Comparison of ENCODE assay signal across 21 mouse cellular contexts in the genomic region with DNA sequence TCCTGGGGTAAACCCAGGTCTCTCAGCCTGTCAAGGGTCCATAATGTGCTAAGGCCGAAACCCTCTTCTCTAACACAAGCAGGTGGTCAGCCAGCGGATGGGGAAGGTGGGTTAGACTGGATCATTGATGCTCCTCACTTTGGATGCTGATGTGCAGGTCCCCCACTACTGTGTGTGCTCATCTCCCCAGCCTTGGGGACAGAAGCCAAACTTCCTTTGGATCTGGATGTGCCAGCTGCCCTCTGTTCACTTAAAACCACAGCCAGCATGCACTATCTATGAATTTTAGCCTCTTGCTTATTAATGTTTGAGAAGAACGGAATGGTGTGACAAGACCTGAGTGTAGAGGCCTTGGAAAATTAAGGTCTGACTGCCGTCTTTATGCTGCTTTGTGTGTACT.
A peak's percentile ranks its signal among the peaks of the same experiment; 100 is the strongest.
DNase-seq lines count a peak whose midpoint lies in the region; ATAC-seq lines count a peak whose summit lies in the region.
"Had no signal": no experiment of that assay in that cellular context is flagged by ENCODE, and none has a peak within 500 bp of the region (broad histone marks: within the 10 kb centered on the region; RNA-seq: fewer than 3 reads in every experiment).

No protein-coding gene starts in this region.

- no peaks in the 10 kb centered on the region for H3K9me3 ChIP-seq in midbrain, embryonic 11.5 days (ENCODE audit: control insufficient read depth, low read length)
- H3K9me3 ChIP-seq in midbrain, embryonic 13.5 days, result no peaks in the 10 kb centered on the region
- H3K9me3 ChIP-seq: embryonic facial prominence, embryonic 12.5 days; forebrain, embryonic 13.5 days; forebrain, embryonic 15.5 days had no signal

- H3K9ac ChIP-seq in midbrain, embryonic 11.5 days (ENCODE audit: low read length), result no peak overlapping the region
- H3K9ac ChIP-seq in midbrain, embryonic 13.5 days (replicated peaks), result no peak overlapping the region
- H3K9ac ChIP-seq: embryonic facial prominence, embryonic 12.5 days; forebrain, embryonic 13.5 days; forebrain, embryonic 15.5 days; forebrain, postnatal 0 days had no signal

- peak; percentile 69 to 72 for DNase-seq in adrenal gland, adult (ENCODE audit: inconsistent age in 2 of 2, low spot score in 1 of 2)
- DNase-seq in adrenal gland, postnatal 4 days (ENCODE audit: low spot score in 2 of 2), result no peak
- DNase-seq in adrenal gland, postnatal 14 days, result peak; percentile 42
- no peak for DNase-seq in adrenal gland, postnatal 25 days
- peak; percentile 17 for DNase-seq in midbrain, embryonic 11.5 days (ENCODE audit: low spot score, missing footprints)
- DNase-seq: B cell, adult 2 months; cerebellum, adult 11-12 months; cerebellum, adult 2 months; cerebellum, adult 9-10 months; cerebellum, postnatal 10 days; cerebellum, postnatal 25 days; forebrain, postnatal 0 days had no signal

- H3K4me1 ChIP-seq in midbrain, embryonic 11.5 days (ENCODE audit: control insufficient read depth, insufficient read depth, low read length), result no peaks in the 10 kb centered on the region
- no peaks in the 10 kb centered on the region for H3K4me1 ChIP-seq in midbrain, embryonic 13.5 days (replicated peaks)
- H3K4me1 ChIP-seq: embryonic facial prominence, embryonic 12.5 days; forebrain, embryonic 13.5 days; forebrain, embryonic 15.5 days had no signal

- no peak overlapping the region for H3K4me3 ChIP-seq in midbrain, embryonic 11.5 days (ENCODE audit: low read depth, low read length)
- H3K4me3 ChIP-seq in midbrain, embryonic 13.5 days (replicated peaks), result no peak overlapping the region
- H3K4me3 ChIP-seq: embryonic facial prominence, embryonic 10.5 days; embryonic facial prominence, embryonic 12.5 days; forebrain, embryonic 13.5 days; forebrain, embryonic 15.5 days had no signal

- no peak overlapping the region for H3K4me2 ChIP-seq in midbrain, embryonic 11.5 days
- no peak overlapping the region for H3K4me2 ChIP-seq in midbrain, embryonic 13.5 days (replicated peaks)
- H3K4me2 ChIP-seq: embryonic facial prominence, embryonic 12.5 days; forebrain, embryonic 13.5 days; forebrain, embryonic 15.5 days had no signal

- H3K27ac ChIP-seq in midbrain, embryonic 11.5 days (ENCODE audit: low read depth, low read length), result no peak overlapping the region
- no peak overlapping the region for H3K27ac ChIP-seq in midbrain, embryonic 13.5 days
- H3K27ac ChIP-seq: embryonic facial prominence, embryonic 10.5 days; embryonic facial prominence, embryonic 12.5 days; forebrain, embryonic 13.5 days; forebrain, embryonic 15.5 days had no signal

- H3K36me3 ChIP-seq in midbrain, embryonic 11.5 days (ENCODE audit: control insufficient read depth, insufficient read depth, low read length), result no peaks in the 10 kb centered on the region
- H3K36me3 ChIP-seq in midbrain, embryonic 13.5 days, result no peaks in the 10 kb centered on the region
- H3K36me3 ChIP-seq: embryonic facial prominence, embryonic 10.5 days; embryonic facial prominence, embryonic 12.5 days; forebrain, embryonic 15.5 days; G1E had no signal

- no peak for ATAC-seq in midbrain, embryonic 11.5 days (ENCODE audit: low FRiP score)
- no peak for ATAC-seq in midbrain, embryonic 13.5 days
- ATAC-seq: activated CD4-positive, CD25-positive, alpha-beta regulatory T cell, adult 4 months; CD4-positive, CD25-positive, alpha-beta regulatory T cell, adult 4 months; forebrain, embryonic 13.5 days; forebrain, embryonic 15.5 days; forebrain, postnatal 0 days; Patski had no signal

- H3K27me3 ChIP-seq in midbrain, embryonic 11.5 days (ENCODE audit: control insufficient read depth, insufficient read depth, low read length), result no peaks in the 10 kb centered on the region
- H3K27me3 ChIP-seq in midbrain, embryonic 13.5 days, result no peaks in the 10 kb centered on the region
- H3K27me3 ChIP-seq: embryonic facial prominence, embryonic 12.5 days; forebrain, embryonic 13.5 days; forebrain, embryonic 15.5 days; Patski had no signal

- 87% methylated on average over 4 of the region's 4 CpGs for WGBS in midbrain, embryonic 11.5 days
- WGBS in midbrain, embryonic 13.5 days, result 89% methylated on average over 4 of the region's 4 CpGs

Comparison
In these comparisons a context has a peak if more than half of its experiments do, and no peak if none do; other contexts are left out.
1. DNase-seq: peak in adrenal gland, adult (2 of 2), adrenal gland, postnatal 14 days (single experiment) and midbrain, embryonic 11.5 days (single experiment); none in adrenal gland, postnatal 4 days (0 of 2) and adrenal gland, postnatal 25 days (single experiment).